ENCODE assay signal across 16 mouse cellular contexts in genomic region chr1:65281756-65282155, GRCm38 (mm10).
"Had no signal": no experiment of that assay in that cellular context is flagged by ENCODE, and none has a peak within 500 bp of the region (broad histone marks: within the 10 kb centered on the region; RNA-seq: fewer than 3 reads in every experiment).

Pth2r (plus strand) TSS chr1:65282056.

- DNase-seq: heart, postnatal 10 days; heart, postnatal 14 days; heart, postnatal 36 days; heart, postnatal 4 days; kidney, adult 11 months; kidney, adult 18-20 months; kidney, adult 2 months; kidney, adult 8-10 months; kidney, adult 9 months; kidney, postnatal 10 days; kidney, postnatal 14 days; kidney, postnatal 25 days; kidney, postnatal 36 days; kidney, postnatal 4 days; layer of hippocampus, adult 9-11 months; layer of hippocampus, postnatal 36 days had no signal
